Mouse (Mus musculus) thymus, adult 2 months (tissue): Measurements from ENCODE around the gene Lrfn2.

Experiments
- CTCF ChIP-seq: fragments of 200-500 bp; IDR thresholded peaks from 2 replicates; pipeline ENCODE4 v1.5.1; 2012; ENCODE audit warnings: mild to moderate bottlenecking, control low read depth, low read length, moderate library complexity, borderline replicate concordance; ENCODE audit not compliant: control insufficient read depth, poor library complexity, insufficient read depth; ENCODE audit errors: extremely low read depth
- POLR2A ChIP-seq: fragments of 200-500 bp; IDR thresholded peaks from 2 replicates; pipeline ENCODE4 v1.6.1; 2012; ENCODE audit warnings: mild to moderate bottlenecking, low read length, control low read depth, moderate library complexity; ENCODE audit not compliant: control insufficient read depth, poor library complexity, insufficient read depth; ENCODE audit errors: extremely low read depth

DNA sequence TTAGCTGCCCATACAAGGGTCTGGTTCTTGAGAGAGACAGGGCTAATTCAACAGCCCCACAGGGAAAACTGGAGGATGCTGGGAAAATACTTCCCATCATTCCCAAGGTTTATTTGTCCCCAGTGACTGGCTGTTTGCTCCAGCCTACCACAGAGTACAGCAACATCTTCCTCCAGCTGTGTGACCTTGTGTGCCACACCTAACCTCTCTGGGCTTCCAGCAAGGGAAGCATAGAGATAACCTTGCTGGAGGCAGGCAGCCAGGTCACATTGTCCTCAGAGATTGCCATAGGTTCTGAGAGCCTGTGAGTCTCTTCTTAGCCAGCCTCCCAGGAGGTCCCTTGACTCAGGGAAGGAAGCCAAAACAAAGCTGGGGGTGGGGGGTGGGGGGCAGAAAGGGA, 101.1 kb downstream of the Lrfn2 start:
- TF ChIP-seq POLR2A (no peak), CTCF (no peak)
